Mouse (Mus musculus): Measurements from ENCODE around the gene Map3k11.

- no peak for TF ChIP-seq CTCF (IDR thresholded peaks at IDR 0.05; ENCODE audit: low read depth, low read length)
- TF ChIP-seq TAL1 (conservative IDR thresholded peaks at IDR 0.05; ENCODE audit: low read depth, low read length) = no peak
- TF ChIP-seq POLR2AphosphoS5 (IDR thresholded peaks at IDR 0.05; ENCODE audit: insufficient replicate concordance, low read depth, low read length) = no peak
These were observed 60.9 kb downstream of the Map3k11 start for GRCm38 (mm10) chr19:5749476-5749875.
